Mouse (Mus musculus) lung, postnatal 0 days (tissue): ENCODE data around the gene Pira2. TPM values are rescaled to one million over a fixed set of nuclear protein-coding genes. Genes with fewer than 3 reads are reported as not detected.

Experiments
- polyA plus RNA-seq: library from polyadenylated mRNA; unstranded; fragments of >200 nt; fragmentation: Nextera tagmentation; extraction: Ambion mirVana; gene quantifications from 2 replicates; pipeline ENCODE4 v1.2.1, GENCODE M21; 2015

The Pira2 gene
- polyA plus RNA-seq, 1 experiment from 2014 or later = 2.4 TPM

Other genes starting within 250 kb of the Pira2 start
- gene Oscar, start 228.9 kb downstream of the Pira2 start, polyA plus RNA-seq = 0.11 and 0.14 TPM in 2 replicates
- 443 and 505 TPM in 2 replicates for gene Ndufa3, start 227.7 kb downstream of the Pira2 start, polyA plus RNA-seq
- gene Tfpt, start 215.1 kb downstream of the Pira2 start, polyA plus RNA-seq = 16.3 and 16.7 TPM in 2 replicates
- 36.6 and 39.0 TPM in 2 replicates for gene Prpf31, start 215.1 kb downstream of the Pira2 start, polyA plus RNA-seq
- 23.9 and 24.4 TPM in 2 replicates for gene Cnot3, start 199.8 kb downstream of the Pira2 start, polyA plus RNA-seq
- 16.0 and 16.4 TPM in 2 replicates for gene Leng1, start 179.2 kb downstream of the Pira2 start, polyA plus RNA-seq
- gene Tmc4, start 167.5 kb downstream of the Pira2 start, polyA plus RNA-seq = 60.3 and 69.0 TPM in 2 replicates
- 155 and 158 TPM in 2 replicates for gene Tsen34, start 152.2 kb downstream of the Pira2 start, polyA plus RNA-seq
- 39.1 and 43.8 TPM in 2 replicates for gene Mboat7, start 151.5 kb downstream of the Pira2 start, polyA plus RNA-seq
- gene Rps9, start 141.1 kb downstream of the Pira2 start, polyA plus RNA-seq = 1,058 and 1,064 TPM in 2 replicates
- gene Pirb, start 124.7 kb downstream of the Pira2 start, polyA plus RNA-seq = 4.7 and 5.3 TPM in 2 replicates
- gene Gm15448, start 19.4 kb downstream of the Pira2 start, polyA plus RNA-seq = 0.25 and 0.41 TPM in 2 replicates
- gene Gm14548, start 53.1 kb upstream of the Pira2 start, polyA plus RNA-seq = 1.3 and 1.6 TPM in 2 replicates
- gene Lilra6, start 70.5 kb upstream of the Pira2 start, polyA plus RNA-seq = 1.2 and 1.6 TPM in 2 replicates
- gene Lair1, start 218.2 kb upstream of the Pira2 start, polyA plus RNA-seq = 2.1 and 2.2 TPM in 2 replicates